Mouse (Mus musculus) central nervous system, embryonic 11.5 days (tissue): Measurements from ENCODE around the gene 1600014C23Rik. TPM values are rescaled to one million over a fixed set of nuclear protein-coding genes. Genes with fewer than 3 reads are reported as not detected.

Experiments
- polyA plus RNA-seq: library from polyadenylated mRNA; depleted of rRNA; stranded (reverse); fragments of >200 nt; gene quantifications from 2 replicates; pipeline ENCODE4 v1.2.3, GENCODE M21; 2012; rRNA removed

1600014C23Rik gene
- 0.12 and 0.15 TPM in 2 replicates for polyA plus RNA-seq

DNA sequence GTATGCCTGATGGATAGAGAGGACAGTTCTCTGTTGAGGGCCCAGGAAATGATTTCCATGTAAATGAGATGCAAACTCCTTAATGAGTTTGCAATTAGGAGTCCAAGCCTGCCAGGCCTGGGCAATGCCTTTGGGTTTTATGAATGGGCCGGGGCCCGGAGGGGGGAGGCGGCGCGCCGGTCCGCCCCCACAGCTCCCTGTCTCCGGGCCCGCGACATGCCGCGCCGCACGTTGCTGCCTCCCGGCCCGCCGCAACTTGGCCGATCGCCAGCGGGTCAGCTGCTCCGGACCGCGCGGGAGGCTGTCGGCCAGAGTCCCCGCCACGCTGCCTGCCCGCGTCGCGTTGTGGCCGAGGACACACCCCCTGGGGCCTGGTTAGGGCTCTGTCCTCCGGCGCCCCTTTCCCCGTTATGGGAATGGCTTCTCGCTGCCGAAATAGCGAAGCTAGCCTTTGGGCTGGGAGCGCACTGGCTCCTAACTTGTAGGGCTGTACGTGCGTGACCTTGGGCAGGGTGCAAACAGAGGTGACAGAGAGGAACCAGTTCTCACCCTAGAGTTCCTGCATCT is at the start of gene 1600014C23Rik:
Gene 1600014C23Rik, minus strand, starts transcription at position 110 of the 567 bp plus-strand sequence.

GRCm38 (mm10) chr17:45686716-45687115 is 46.9 kb downstream of the 1600014C23Rik start, which contains the start of gene Tmem63b:
TSS of gene Tmem63b (minus strand) at chr17:45686905.

GRCm38 (mm10) chr17:45686093-45686619 is 47.5 kb downstream of the 1600014C23Rik start, which contains the start of gene Mrpl14:
TSS of gene Mrpl14 (plus strand) at chr17:45686322.

Other genes with a start within 250 kb of the 1600014C23Rik start
- gene Aars2, start 227.0 kb downstream of the 1600014C23Rik start, polyA plus RNA-seq = 21.9 and 24.1 TPM in 2 replicates
- 0.04 and 0.10 TPM in 2 replicates for gene Tcte1, start 210.4 kb downstream of the 1600014C23Rik start, polyA plus RNA-seq
- gene Tmem151b, start 184.2 kb downstream of the 1600014C23Rik start, polyA plus RNA-seq = 12.7 and 14.0 TPM in 2 replicates
- gene Nfkbie, start 178.1 kb downstream of the 1600014C23Rik start, polyA plus RNA-seq = 3.4 and 4.1 TPM in 2 replicates
- 59.0 and 67.3 TPM in 2 replicates for gene Slc35b2, start 170.0 kb downstream of the 1600014C23Rik start, polyA plus RNA-seq
- 1,227 and 1,796 TPM in 2 replicates for gene Hsp90ab1, start 160.6 kb downstream of the 1600014C23Rik start, polyA plus RNA-seq
- 49.8 and 51.7 TPM in 2 replicates for gene Slc29a1, start 134.2 kb downstream of the 1600014C23Rik start, polyA plus RNA-seq
- gene Mymx, start 131.7 kb downstream of the 1600014C23Rik start, polyA plus RNA-seq = 0.17 and 9.4 TPM in 2 replicates
- 0.16 and 1.6 TPM in 2 replicates for gene Capn11, start 74.5 kb downstream of the 1600014C23Rik start, polyA plus RNA-seq
- gene Mrpl14, start 47.5 kb downstream of the 1600014C23Rik start, polyA plus RNA-seq = 53.4 and 76.5 TPM in 2 replicates
- gene Tmem63b, start 46.9 kb downstream of the 1600014C23Rik start, polyA plus RNA-seq = 93.6 and 123 TPM in 2 replicates